Mouse (Mus musculus) hindbrain, embryonic 16.5 days (tissue): ENCODE results near the gene Krt24. TPM values are rescaled to one million over a fixed set of nuclear protein-coding genes. Genes with fewer than 3 reads are reported as not detected.

Experiments used
- ATAC-seq: fragments of 200-750 bp; cut with Nextera tagmentation; 2 replicates; pipeline ENCODE4 v1.8.0; 2017; ENCODE audit warnings: moderate TSS enrichment, moderate library complexity
- H3K27ac ChIP-seq: fragments of 300-500 bp; sonication (generic); 2 replicates; pipeline ENCODE4 v1.5.1; 2014; ENCODE audit warnings: low read depth, mild to moderate bottlenecking, control low read depth, low read length, moderate library complexity
- H3K27me3 ChIP-seq: fragments of 300-500 bp; sonication (generic); replicated peaks from 2 replicates; pipeline ENCODE4 v1.6.1; 2014; ENCODE audit warnings: low read length; ENCODE audit not compliant: control insufficient read depth, insufficient read depth
- H3K36me3 ChIP-seq: fragments of 300-500 bp; sonication (generic); 2 replicates; pipeline ENCODE4 v1.6.1; 2014; ENCODE audit warnings: mild to moderate bottlenecking, low read length, moderate library complexity, mixed read lengths; ENCODE audit not compliant: control insufficient read depth, insufficient read depth
- H3K4me1 ChIP-seq: fragments of 300-500 bp; sonication (generic); 2 replicates; pipeline ENCODE4 v1.6.1; 2014; ENCODE audit warnings: low read depth, low read length; ENCODE audit not compliant: control insufficient read depth, insufficient read depth
- H3K4me2 ChIP-seq: fragments of 300-500 bp; sonication (generic); 2 replicates; pipeline ENCODE4 v1.6.1; 2014; ENCODE audit warnings: mild to moderate bottlenecking, low read length, control low read depth, moderate library complexity
- H3K4me3 ChIP-seq: fragments of 300-500 bp; sonication (generic); 2 replicates; pipeline ENCODE4 v1.5.1; 2014; ENCODE audit warnings: mild to moderate bottlenecking, low read length, control low read depth, moderate library complexity
- H3K9ac ChIP-seq: fragments of 300-500 bp; sonication (generic); 2 replicates; pipeline ENCODE4 v1.6.1; 2014; ENCODE audit warnings: low read depth, mild to moderate bottlenecking, control low read depth, low read length, moderate library complexity
- H3K9me3 ChIP-seq: fragments of 300-500 bp; sonication (generic); 2 replicates; pipeline ENCODE4 v1.6.1; 2014; ENCODE audit warnings: mild to moderate bottlenecking, low read length, moderate library complexity; ENCODE audit not compliant: control insufficient read depth
- WGBS: fragments of 180-500 bp; shearing (Covaris S2); extraction: QIAGEN DNeasy Blood & Tissue Kit; methylation state at CpG from one replicate; pipeline ENCODE4 v1.1.7; 2014; 5-methylcytosine and 5-hydroxymethylcytosine counted together
- polyA plus RNA-seq: library from polyadenylated mRNA; unstranded; fragments of >200 nt; fragmentation: Nextera tagmentation; extraction: Ambion mirVana; gene quantifications from 2 replicates; pipeline ENCODE4 v1.2.1, GENCODE M21; 2015

Gene Krt24
- polyA plus RNA-seq, 1 experiment from 2014 or later = 0.08 TPM

DNA sequence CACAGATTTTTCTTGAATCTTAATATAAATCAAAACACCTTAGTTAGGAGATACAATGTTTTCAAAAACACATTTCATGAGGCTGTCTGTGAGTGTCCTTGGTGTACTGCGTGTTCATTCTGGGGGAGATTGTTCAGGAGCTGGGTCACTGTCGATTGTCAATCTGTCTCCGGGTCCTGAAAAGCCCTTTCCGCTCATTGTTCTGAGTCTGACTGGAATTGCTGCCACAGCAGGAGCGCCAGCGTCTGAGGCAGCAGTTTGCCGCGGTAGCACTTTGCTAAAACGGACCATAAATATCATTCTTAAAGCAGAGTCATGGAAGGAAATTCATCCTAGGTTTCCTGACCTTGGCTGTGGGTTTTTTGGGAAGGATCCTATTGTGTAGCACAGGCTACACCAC, 19.3 kb downstream of the Krt24 start:
- no peaks in the 10 kb centered on the region for H3K9me3 ChIP-seq
- no peak overlapping the region for H3K9ac ChIP-seq
- no peaks in the 10 kb centered on the region for H3K4me1 ChIP-seq
- WGBS = 8% methylated on average over 9 of the region's 9 CpGs
- no peak overlapping the region for H3K4me2 ChIP-seq
- ATAC-seq = no peak
- no peak overlapping the region for H3K4me3 ChIP-seq
- no peak overlapping the region for H3K27ac ChIP-seq
- H3K27me3 ChIP-seq = no peaks in the 10 kb centered on the region
- no peaks in the 10 kb centered on the region for H3K36me3 ChIP-seq

DNA sequence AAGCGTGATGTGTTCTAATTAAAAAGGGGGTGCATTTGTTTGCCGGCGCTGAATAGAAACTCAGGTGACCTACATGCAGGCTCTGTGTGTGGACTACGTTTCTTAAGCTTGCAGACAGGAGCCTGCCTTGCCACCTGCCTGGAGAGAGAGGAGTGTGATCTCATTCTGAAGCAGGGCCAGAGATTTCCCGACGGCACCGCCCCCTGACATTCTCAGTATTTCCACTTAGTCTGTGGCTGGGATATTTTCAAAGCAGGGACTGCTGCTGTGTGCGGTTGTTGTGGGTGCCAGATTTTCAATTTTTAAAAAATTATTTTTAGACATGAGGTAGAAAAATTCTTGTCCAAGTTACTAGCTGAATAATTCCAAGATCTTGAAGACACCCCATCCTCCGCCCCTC, 19.8 kb downstream of the Krt24 start:
- Histone ChIP-seq H3K36me3 (no peaks in the 10 kb centered on the region), H3K27me3 (no peaks in the 10 kb centered on the region), H3K9ac (no peak overlapping the region), H3K9me3 (no peaks in the 10 kb centered on the region), H3K27ac (no peak overlapping the region), H3K4me3 (no peak overlapping the region), H3K4me1 (no peaks in the 10 kb centered on the region), H3K4me2 (no peak overlapping the region)
- ATAC-seq = no peak
- WGBS = 71% methylated on average over 9 of the region's 9 CpGs

DNA sequence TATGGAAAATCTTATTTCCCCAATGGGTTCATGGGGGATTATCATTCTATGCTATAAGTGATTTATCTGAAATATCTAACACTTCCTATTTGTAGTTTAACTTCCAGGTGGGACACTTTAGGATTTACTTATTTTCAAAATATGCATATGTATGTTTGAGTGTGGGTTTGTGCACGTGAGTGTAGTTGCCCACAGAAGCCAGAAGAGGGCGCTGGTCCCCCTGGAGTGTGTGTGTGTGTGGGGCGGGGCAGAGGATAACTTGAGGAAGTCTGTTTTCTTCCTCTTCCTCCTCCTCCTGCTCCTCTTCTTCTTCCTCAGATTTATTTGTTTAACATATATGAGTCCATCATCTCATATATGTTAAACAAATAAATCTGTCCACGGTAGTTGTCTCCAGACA, 28.8 kb downstream of the Krt24 start:
- Histone ChIP-seq H3K9ac (no peak overlapping the region), H3K27me3 (no peaks in the 10 kb centered on the region), H3K4me1 (no peaks in the 10 kb centered on the region), H3K4me2 (no peak overlapping the region), H3K27ac (no peak overlapping the region), H3K9me3 (no peaks in the 10 kb centered on the region), H3K36me3 (no peaks in the 10 kb centered on the region), H3K4me3 (no peak overlapping the region)
- WGBS = 77% methylated on average over 4 of the region's 4 CpGs
- no peak for ATAC-seq

DNA sequence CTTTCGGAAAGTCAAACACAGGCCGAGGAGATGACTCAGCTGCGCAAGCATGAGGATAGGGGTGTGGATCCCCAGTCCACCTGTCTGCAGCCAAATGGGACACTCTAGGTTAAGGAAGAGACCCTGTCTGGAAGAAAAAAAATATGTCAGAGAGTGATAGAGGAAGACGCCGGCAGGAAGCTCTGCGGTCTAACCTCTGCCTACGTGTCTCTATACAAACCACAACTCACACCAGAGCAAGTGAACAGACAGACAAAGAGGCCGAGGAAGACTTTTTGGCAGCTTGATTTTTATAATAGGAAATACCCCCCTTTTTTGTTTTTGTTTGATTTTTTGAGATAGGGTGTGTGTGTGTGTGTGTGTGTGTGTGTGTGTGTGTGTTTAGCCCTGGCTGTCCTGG, 29.7 kb downstream of the Krt24 start:
- no peaks in the 10 kb centered on the region for H3K9me3 ChIP-seq
- no peak overlapping the region for H3K27ac ChIP-seq
- no peak overlapping the region for H3K4me3 ChIP-seq
- WGBS = 98% methylated on average over 8 of the region's 8 CpGs
- H3K4me2 ChIP-seq = no peak overlapping the region
- H3K4me1 ChIP-seq = no peaks in the 10 kb centered on the region
- no peak overlapping the region for H3K9ac ChIP-seq
- H3K27me3 ChIP-seq = no peaks in the 10 kb centered on the region
- ATAC-seq = no peak
- H3K36me3 ChIP-seq = no peaks in the 10 kb centered on the region

DNA sequence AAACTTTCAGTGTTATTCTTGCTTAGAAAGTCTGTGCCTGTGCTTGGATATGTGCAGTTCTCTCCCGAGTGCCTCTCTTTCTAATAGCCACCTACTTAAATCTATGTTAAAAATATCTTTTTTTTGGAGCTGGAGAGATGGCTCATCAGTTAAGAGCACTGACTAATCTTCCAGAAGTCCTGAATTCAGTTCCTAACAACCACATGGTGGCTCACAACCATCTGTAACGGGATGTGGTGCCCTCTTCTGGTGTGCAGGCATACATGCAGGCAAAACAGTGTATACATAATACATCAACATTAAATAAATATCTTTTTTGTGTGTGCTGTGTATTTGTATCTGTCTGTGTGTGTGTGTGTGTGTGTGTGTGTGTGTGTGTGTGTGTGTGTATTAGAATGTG, 31.2 kb downstream of the Krt24 start:
- H3K9ac ChIP-seq = no peak overlapping the region
- WGBS = 65% methylated on average over 2 of the region's 2 CpGs
- no peaks in the 10 kb centered on the region for H3K36me3 ChIP-seq
- no peaks in the 10 kb centered on the region for H3K9me3 ChIP-seq
- no peaks in the 10 kb centered on the region for H3K4me1 ChIP-seq
- no peak for ATAC-seq
- no peak overlapping the region for H3K4me2 ChIP-seq
- H3K27me3 ChIP-seq = no peaks in the 10 kb centered on the region
- no peak overlapping the region for H3K4me3 ChIP-seq
- H3K27ac ChIP-seq = no peak overlapping the region

DNA sequence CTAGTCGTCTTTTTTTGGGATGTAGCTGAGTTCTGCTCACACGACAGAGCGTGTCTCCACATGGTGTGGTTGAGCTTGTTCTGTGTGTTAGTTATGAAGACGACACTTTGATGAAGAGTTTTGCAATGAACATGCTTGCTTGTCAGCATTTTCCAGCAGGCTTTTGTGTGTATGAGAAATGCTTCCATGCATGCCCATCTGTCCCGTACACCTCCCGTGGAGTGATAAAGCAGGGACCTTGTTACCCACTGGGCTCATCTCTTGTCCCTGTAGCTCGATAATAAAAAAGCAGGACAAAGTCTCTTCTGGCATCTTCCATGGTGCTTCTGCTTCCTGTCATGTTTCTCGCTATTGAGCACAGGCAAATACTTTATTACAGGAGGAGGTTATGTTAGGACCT, 32.4 kb downstream of the Krt24 start:
- Histone ChIP-seq H3K4me3 (no peak overlapping the region), H3K9ac (no peak overlapping the region), H3K27me3 (no peaks in the 10 kb centered on the region), H3K27ac (no peak overlapping the region), H3K4me2 (no peak overlapping the region), H3K9me3 (no peaks in the 10 kb centered on the region), H3K36me3 (no peaks in the 10 kb centered on the region), H3K4me1 (no peaks in the 10 kb centered on the region)
- WGBS = 48% methylated on average over 8 of the region's 8 CpGs
- ATAC-seq = no peak

DNA sequence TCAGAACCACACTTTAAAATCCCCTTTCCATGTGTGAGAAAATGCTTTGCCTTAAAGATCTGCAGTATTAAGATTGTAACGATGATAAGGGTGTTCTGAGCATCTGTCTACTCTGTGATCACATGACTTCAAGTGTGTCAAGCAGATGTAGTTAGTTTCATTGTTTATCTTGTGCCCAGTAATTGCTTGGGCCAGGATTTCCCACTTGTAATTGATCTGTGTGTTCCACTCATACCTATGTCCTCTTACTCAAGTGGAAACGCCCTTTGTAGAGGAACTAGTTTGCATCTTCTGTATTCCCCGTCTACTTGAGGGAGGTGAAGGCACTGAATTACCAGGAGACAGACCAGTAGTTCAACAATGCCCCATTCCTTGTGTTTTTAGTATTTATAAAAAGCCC, 34.4 kb downstream of the Krt24 start:
- H3K27ac ChIP-seq = no peak overlapping the region
- H3K36me3 ChIP-seq = no peaks in the 10 kb centered on the region
- H3K4me2 ChIP-seq = no peak overlapping the region
- H3K4me3 ChIP-seq = no peak overlapping the region
- H3K9ac ChIP-seq = no peak overlapping the region
- H3K27me3 ChIP-seq = no peaks in the 10 kb centered on the region
- no peak for ATAC-seq
- no peaks in the 10 kb centered on the region for H3K4me1 ChIP-seq
- no peaks in the 10 kb centered on the region for H3K9me3 ChIP-seq
- WGBS = 80% methylated on average over 3 of the region's 3 CpGs

DNA sequence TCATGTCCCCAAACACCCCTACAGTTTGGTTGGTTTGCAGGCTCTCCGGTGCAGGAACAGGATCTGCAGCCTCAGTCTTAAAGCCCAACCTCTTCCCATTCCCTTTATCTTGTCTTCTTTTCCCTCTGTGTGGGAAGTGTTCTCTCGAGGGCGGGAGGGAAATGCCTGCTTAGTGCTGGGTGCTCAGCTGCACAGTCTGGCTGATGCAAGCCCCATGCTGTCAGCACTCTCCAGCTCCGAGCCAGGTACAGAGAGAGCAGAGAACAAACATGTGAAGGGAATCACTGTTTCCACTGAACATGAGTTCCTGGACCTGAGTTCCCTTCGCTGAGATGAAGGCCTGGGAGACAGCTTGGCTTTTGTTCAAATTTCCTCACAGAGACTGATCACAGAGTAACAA, 34.8 kb downstream of the Krt24 start:
- no peaks in the 10 kb centered on the region for H3K4me1 ChIP-seq
- H3K27ac ChIP-seq = no peak overlapping the region
- no peaks in the 10 kb centered on the region for H3K27me3 ChIP-seq
- no peak for ATAC-seq
- no peak overlapping the region for H3K4me2 ChIP-seq
- H3K9ac ChIP-seq = no peak overlapping the region
- no peaks in the 10 kb centered on the region for H3K36me3 ChIP-seq
- H3K4me3 ChIP-seq = no peak overlapping the region
- H3K9me3 ChIP-seq = no peaks in the 10 kb centered on the region
- 60% methylated on average over 5 of the region's 5 CpGs for WGBS

DNA sequence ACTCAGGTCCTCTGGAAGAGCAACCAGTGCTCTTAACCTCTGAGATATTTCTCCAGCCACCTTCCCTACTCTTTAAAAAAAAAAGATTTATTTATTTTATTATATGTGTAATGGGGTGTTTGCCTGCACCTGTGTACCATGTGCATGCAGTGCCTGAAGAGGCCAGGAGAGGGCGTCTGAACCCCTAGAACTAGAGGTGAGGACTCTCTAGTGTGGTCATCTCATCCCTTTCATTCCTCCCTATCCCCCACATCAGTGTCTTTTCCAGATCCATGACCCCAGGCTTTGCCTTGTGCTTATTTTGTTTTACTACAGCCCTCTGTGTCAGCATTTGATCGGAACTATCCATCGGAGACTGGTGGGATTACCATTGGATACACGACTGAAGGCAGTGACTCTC, 35.9 kb downstream of the Krt24 start:
- H3K4me3 ChIP-seq = no peak overlapping the region
- no peaks in the 10 kb centered on the region for H3K27me3 ChIP-seq
- 66% methylated on average over 4 of the region's 4 CpGs for WGBS
- no peaks in the 10 kb centered on the region for H3K36me3 ChIP-seq
- peaks cover under 1% of the 10 kb centered on the region for H3K4me1 ChIP-seq
- no peak overlapping the region for H3K4me2 ChIP-seq
- H3K9ac ChIP-seq = no peak overlapping the region
- no peak for ATAC-seq
- no peak overlapping the region for H3K27ac ChIP-seq
- no peaks in the 10 kb centered on the region for H3K9me3 ChIP-seq

DNA sequence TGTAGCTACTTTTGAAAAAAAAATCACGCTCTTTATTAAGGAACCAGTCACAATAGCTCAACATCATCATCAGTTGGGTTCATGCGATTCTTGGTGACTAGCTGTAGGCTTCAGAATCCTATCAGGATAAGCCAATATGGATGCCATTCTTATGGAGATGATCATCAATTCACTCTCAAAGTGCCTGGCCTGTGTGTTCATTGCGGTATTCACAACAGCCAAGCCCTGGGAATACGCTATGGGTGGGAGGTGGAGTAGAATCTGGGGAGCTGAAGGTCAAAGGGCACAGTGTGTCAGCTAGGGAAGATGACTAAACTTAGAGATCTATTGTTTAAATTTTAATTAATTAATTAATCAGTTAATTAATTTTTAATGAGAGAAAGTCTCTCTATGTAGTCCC, 37.1 kb downstream of the Krt24 start:
- Histone ChIP-seq H3K27me3 (no peaks in the 10 kb centered on the region), H3K9ac (no peak overlapping the region), H3K4me2 (no peak overlapping the region), H3K4me1 (peaks cover 3% of the 10 kb centered on the region), H3K4me3 (no peak overlapping the region), H3K27ac (no peak overlapping the region), H3K9me3 (no peaks in the 10 kb centered on the region), H3K36me3 (no peaks in the 10 kb centered on the region)
- ATAC-seq = no peak
- WGBS = 92% methylated on average over 4 of the region's 4 CpGs
